Mouse (Mus musculus): ENCODE measurements around the gene Spp2. TPM values are rescaled to one million over a fixed set of nuclear protein-coding genes. Genes with fewer than 3 reads are reported as not detected.

The Spp2 gene
- polyA plus RNA-seq, 1 experiment from 2014 or later = 0.53 TPM

DNA sequence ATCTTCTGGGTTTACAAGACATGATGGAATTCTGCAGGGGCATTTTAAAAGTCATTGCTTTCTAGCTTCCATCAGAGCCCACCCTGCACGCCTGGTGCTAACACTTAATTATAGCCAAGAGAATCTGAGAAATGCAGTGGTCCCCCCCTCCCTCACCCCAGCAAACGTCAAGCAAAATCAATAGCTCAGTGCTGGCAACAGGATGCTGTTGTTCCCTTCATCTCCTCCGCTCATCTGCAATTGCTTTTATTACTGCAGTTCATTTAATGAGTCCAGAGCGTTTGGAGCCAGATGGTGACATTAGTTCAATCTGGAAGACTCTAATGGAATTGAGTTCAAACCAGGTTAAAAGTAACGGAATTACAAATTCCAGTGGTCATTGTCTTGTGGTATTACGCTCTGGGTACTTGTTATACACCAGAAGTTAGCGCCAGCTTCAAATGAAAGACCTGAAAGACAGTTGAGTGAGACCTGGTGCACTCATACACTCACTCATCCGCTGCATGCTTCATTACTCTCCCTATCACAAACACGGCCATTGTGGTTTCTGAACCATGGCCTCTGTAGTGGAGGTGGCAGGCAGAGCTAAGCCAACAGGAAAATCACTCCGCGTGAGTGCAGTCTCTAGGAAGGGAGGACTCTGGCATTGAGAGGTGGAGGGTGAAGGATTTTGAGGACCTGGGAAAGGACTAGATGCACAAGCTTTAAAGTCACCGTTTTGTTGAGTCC is 519 bp upstream of the Spp2 start:
- no peak for ATAC-seq
- Histone ChIP-seq H3K4me1 (replicated peaks; ENCODE audit: control insufficient read depth, insufficient read depth, low read length) (no peaks in the 10 kb centered on the region; the same call in 1 of the 2 replicates), H3K4me2 (ENCODE audit: low read length) (no peak overlapping the region), H3K27ac (ENCODE audit: low read length) (no peak overlapping the region), H3K4me3 (replicated peaks; ENCODE audit: low read length) (no peak overlapping the region), H3K9me3 (ENCODE audit: control insufficient read depth, low read length) (no peaks in the 10 kb centered on the region), H3K9ac (replicated peaks; ENCODE audit: low read depth, low read length) (no peak overlapping the region), H3K27me3 (replicated peaks; ENCODE audit: control insufficient read depth, insufficient read depth, low read length) (no peaks in the 10 kb centered on the region), H3K36me3 (ENCODE audit: control insufficient read depth, insufficient read depth) (no peaks in the 10 kb centered on the region)
- 41% methylated on average over 12 of the region's 12 CpGs for WGBS

DNA sequence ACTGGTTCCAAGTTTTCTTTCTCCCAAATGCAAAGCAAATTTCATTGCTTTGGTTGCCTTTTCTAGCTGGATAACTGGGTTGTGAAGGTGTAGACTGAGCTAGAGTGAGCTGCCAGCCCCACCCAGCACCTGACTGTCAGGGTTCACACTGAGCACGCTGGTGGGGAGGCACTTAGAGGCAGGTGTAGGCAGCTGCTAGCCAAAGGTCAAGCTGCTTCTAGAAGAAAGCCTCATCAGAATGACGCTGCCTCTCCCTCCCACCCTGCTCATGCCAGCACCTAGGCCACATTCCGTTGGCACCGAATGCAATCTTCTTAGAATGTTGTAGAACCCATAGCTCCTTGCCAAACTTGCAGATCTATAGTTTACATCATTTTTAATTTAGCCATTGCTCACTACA is 1.6 kb downstream of the Spp2 start:
- H3K4me1 ChIP-seq (replicated peaks; ENCODE audit: control insufficient read depth, insufficient read depth, low read length) = peaks cover 7% of the 10 kb centered on the region
- WGBS = 94% methylated on average over 4 of the region's 4 CpGs
- H3K9ac ChIP-seq (replicated peaks; ENCODE audit: low read depth, low read length) = no peak overlapping the region
- no peak for ATAC-seq
- H3K27me3 ChIP-seq (replicated peaks; ENCODE audit: control insufficient read depth, insufficient read depth, low read length) = no peaks in the 10 kb centered on the region
- H3K4me2 ChIP-seq (ENCODE audit: low read length) = no peak overlapping the region
- no peaks in the 10 kb centered on the region for H3K9me3 ChIP-seq (ENCODE audit: control insufficient read depth, low read length)
- H3K27ac ChIP-seq (ENCODE audit: low read length) = no peak overlapping the region
- H3K4me3 ChIP-seq (replicated peaks; ENCODE audit: low read length) = no peak overlapping the region
- H3K36me3 ChIP-seq (ENCODE audit: control insufficient read depth, insufficient read depth) = no peaks in the 10 kb centered on the region

DNA sequence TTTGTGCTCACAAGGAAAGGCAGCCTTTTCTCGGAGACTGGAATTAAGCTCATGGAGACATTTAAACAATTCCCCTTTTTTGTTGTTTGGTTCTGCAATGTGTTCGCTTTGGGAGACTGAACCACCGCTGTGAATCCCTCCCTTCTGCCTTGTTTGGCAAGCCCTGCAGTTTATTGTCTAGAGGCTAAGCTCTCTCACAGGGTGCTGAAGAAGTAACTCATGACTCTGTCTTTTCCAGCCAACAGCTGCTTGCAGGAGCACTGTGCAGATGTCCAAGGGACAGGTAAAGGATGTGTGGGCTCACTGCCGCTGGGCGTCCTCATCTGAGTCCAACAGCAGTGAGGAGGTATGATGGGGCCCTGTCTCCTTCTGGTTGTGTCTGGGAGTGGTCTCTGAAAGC is 5.3 kb downstream of the Spp2 start:
- no peak overlapping the region for H3K4me3 ChIP-seq (replicated peaks; ENCODE audit: low read length)
- peaks cover 7% of the 10 kb centered on the region for H3K4me1 ChIP-seq (replicated peaks; ENCODE audit: control insufficient read depth, insufficient read depth, low read length)
- H3K4me2 ChIP-seq (ENCODE audit: low read length) = no peak overlapping the region
- H3K27me3 ChIP-seq (replicated peaks; ENCODE audit: control insufficient read depth, insufficient read depth, low read length) = no peaks in the 10 kb centered on the region
- peak; percentile 18; the same call in 1 of the 2 replicates for ATAC-seq
- H3K9me3 ChIP-seq (ENCODE audit: control insufficient read depth, low read length) = no peaks in the 10 kb centered on the region
- no peak overlapping the region for H3K9ac ChIP-seq (replicated peaks; ENCODE audit: low read depth, low read length)
- WGBS = 29% methylated on average over 5 of the region's 5 CpGs
- H3K36me3 ChIP-seq (ENCODE audit: control insufficient read depth, insufficient read depth) = no peaks in the 10 kb centered on the region
- 0 out of 2 replicates have a peak overlapping the region, but pooled peaks have one; percentile 27 for H3K27ac ChIP-seq (ENCODE audit: low read length)

DNA sequence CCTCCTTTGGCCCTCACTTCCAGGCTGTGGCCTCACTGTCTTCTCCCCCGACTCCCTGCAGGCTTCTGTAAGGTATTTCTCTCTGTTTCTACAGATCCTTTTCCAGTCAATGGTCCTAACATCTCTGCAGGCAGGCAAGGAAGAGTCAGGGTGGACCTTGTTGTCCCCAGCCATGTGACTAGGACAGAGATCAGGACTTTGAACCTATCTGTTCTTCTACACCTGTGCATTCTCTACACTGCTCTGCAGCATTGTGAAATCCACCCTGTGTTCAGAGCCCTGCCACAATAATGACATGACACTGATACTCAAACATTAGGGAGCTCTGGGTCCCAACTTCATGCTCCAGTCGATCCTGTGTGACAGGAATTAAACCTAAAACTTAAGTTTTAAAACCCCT is 12.2 kb downstream of the Spp2 start:
- no peaks in the 10 kb centered on the region for H3K36me3 ChIP-seq (ENCODE audit: control insufficient read depth, insufficient read depth)
- H3K4me2 ChIP-seq (ENCODE audit: low read length) = no peak overlapping the region
- H3K27ac ChIP-seq (ENCODE audit: low read length) = no peak overlapping the region
- no peak for ATAC-seq
- no peaks in the 10 kb centered on the region for H3K27me3 ChIP-seq (replicated peaks; ENCODE audit: control insufficient read depth, insufficient read depth, low read length)
- H3K4me1 ChIP-seq (replicated peaks; ENCODE audit: control insufficient read depth, insufficient read depth, low read length) = no peaks in the 10 kb centered on the region; the same call in 1 of the 2 replicates
- H3K4me3 ChIP-seq (replicated peaks; ENCODE audit: low read length) = no peak overlapping the region
- 70% methylated on average over 2 of the region's 2 CpGs for WGBS
- H3K9me3 ChIP-seq (ENCODE audit: control insufficient read depth, low read length) = no peaks in the 10 kb centered on the region
- H3K9ac ChIP-seq (replicated peaks; ENCODE audit: low read depth, low read length) = no peak overlapping the region

DNA sequence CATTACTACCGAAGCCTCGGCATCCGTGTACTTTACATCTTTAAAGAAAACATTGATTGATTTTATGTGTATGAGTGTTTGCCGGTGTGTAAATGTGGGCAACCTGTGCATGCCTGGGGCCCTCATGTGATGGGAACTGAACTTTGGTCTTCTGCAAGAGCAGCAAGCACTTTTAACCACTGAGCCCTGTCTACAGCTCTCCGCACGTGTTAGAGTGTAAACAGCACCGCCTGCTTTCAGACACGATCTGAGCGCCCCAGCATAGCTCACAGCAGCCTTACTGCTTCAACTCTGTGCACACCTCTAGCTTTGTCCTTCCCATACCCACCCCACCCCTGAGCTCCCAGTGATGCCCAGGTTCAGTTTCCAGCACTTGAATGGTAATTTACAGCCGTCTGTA is 15.3 kb downstream of the Spp2 start:
- ATAC-seq = 0 out of 2 replicates have a peak, but pooled peaks have one; percentile 5
- 82% methylated on average over 10 of the region's 10 CpGs for WGBS
- Histone ChIP-seq H3K36me3 (ENCODE audit: control insufficient read depth, insufficient read depth) (no peaks in the 10 kb centered on the region), H3K27me3 (replicated peaks; ENCODE audit: control insufficient read depth, insufficient read depth, low read length) (no peaks in the 10 kb centered on the region), H3K27ac (ENCODE audit: low read length) (no peak overlapping the region; the same call in 1 of the 2 replicates), H3K4me2 (ENCODE audit: low read length) (no peak overlapping the region), H3K9ac (replicated peaks; ENCODE audit: low read depth, low read length) (no peak overlapping the region), H3K9me3 (ENCODE audit: control insufficient read depth, low read length) (no peaks in the 10 kb centered on the region), H3K4me1 (replicated peaks; ENCODE audit: control insufficient read depth, insufficient read depth, low read length) (peaks cover 3% of the 10 kb centered on the region), H3K4me3 (replicated peaks; ENCODE audit: low read length) (no peak overlapping the region)

GRCm38 (mm10) chr1:88422846-88423395 is 16.2 kb downstream of the Spp2 start:
- no peak overlapping the region for H3K4me2 ChIP-seq (ENCODE audit: low read length)
- 67% methylated on average over 7 of the region's 7 CpGs for WGBS
- no peak overlapping the region for H3K4me3 ChIP-seq (replicated peaks; ENCODE audit: low read length)
- H3K4me1 ChIP-seq (replicated peaks; ENCODE audit: control insufficient read depth, insufficient read depth, low read length) = peaks cover 3% of the 10 kb centered on the region
- H3K9me3 ChIP-seq (ENCODE audit: control insufficient read depth, low read length) = no peaks in the 10 kb centered on the region
- peak overlapping the region; percentile 80 for H3K27ac ChIP-seq (ENCODE audit: low read length)
- no peak for ATAC-seq
- no peak overlapping the region for H3K9ac ChIP-seq (replicated peaks; ENCODE audit: low read depth, low read length)
- H3K36me3 ChIP-seq (ENCODE audit: control insufficient read depth, insufficient read depth) = no peaks in the 10 kb centered on the region
- H3K27me3 ChIP-seq (replicated peaks; ENCODE audit: control insufficient read depth, insufficient read depth, low read length) = no peaks in the 10 kb centered on the region

- H3K4me2 ChIP-seq (ENCODE audit: low read length) = no peak overlapping the region
- no peak overlapping the region for H3K27ac ChIP-seq (ENCODE audit: low read length)
- peaks cover 3% of the 10 kb centered on the region for H3K4me1 ChIP-seq (replicated peaks; ENCODE audit: control insufficient read depth, insufficient read depth, low read length)
- no peaks in the 10 kb centered on the region for H3K9me3 ChIP-seq (ENCODE audit: control insufficient read depth, low read length)
- ATAC-seq = peak; percentile 79
- no peak overlapping the region for H3K4me3 ChIP-seq (replicated peaks; ENCODE audit: low read length)
- WGBS = 20% methylated on average over 8 of the region's 8 CpGs
- H3K9ac ChIP-seq (replicated peaks; ENCODE audit: low read depth, low read length) = no peak overlapping the region
- no peaks in the 10 kb centered on the region for H3K36me3 ChIP-seq (ENCODE audit: control insufficient read depth, insufficient read depth)
- no peaks in the 10 kb centered on the region for H3K27me3 ChIP-seq (replicated peaks; ENCODE audit: control insufficient read depth, insufficient read depth, low read length)
Observed at GRCm38 (mm10) chr1:88424602-88425252, 18.0 kb downstream of the Spp2 start.

GRCm38 (mm10) chr1:88427987-88428741 is 21.4 kb downstream of the Spp2 start:
- Histone ChIP-seq H3K4me2 (ENCODE audit: low read length) (no peak overlapping the region), H3K9me3 (ENCODE audit: control insufficient read depth, low read length) (no peaks in the 10 kb centered on the region), H3K9ac (replicated peaks; ENCODE audit: low read depth, low read length) (no peak overlapping the region), H3K4me3 (replicated peaks; ENCODE audit: low read length) (no peak overlapping the region), H3K27ac (ENCODE audit: low read length) (no peak overlapping the region), H3K27me3 (replicated peaks; ENCODE audit: control insufficient read depth, insufficient read depth, low read length) (no peaks in the 10 kb centered on the region), H3K36me3 (ENCODE audit: control insufficient read depth, insufficient read depth) (no peaks in the 10 kb centered on the region), H3K4me1 (replicated peaks; ENCODE audit: control insufficient read depth, insufficient read depth, low read length) (peaks cover 3% of the 10 kb centered on the region)
- 83% methylated on average over 11 of the region's 11 CpGs for WGBS
- no peak for ATAC-seq

DNA sequence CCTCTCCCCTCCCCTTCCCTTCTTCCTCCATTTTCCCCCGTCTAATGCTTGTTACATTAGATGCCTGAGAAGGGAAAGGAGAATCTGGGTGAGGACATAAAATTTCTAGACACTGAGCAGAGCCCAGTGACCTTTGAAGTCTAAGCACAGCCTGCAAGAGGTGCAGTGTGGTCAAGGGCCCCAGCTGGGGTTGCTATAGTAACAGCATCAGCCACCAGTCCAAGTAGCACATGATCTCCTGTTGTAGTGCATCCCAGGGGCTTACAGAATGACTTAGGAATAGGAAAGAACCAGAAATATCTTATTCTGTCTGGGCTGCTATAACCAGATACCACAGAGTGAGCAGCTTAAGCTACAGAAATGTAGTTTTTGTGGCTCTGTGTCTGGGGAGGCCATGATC is 22.7 kb downstream of the Spp2 start:
- no peaks in the 10 kb centered on the region for H3K9me3 ChIP-seq (ENCODE audit: control insufficient read depth, low read length)
- peaks cover 3% of the 10 kb centered on the region for H3K4me1 ChIP-seq (replicated peaks; ENCODE audit: control insufficient read depth, insufficient read depth, low read length)
- ATAC-seq = no peak
- WGBS = 45% methylated on average over 1 of the region's 1 CpGs
- no peak overlapping the region for H3K27ac ChIP-seq (ENCODE audit: low read length)
- no peaks in the 10 kb centered on the region for H3K27me3 ChIP-seq (replicated peaks; ENCODE audit: control insufficient read depth, insufficient read depth, low read length)
- H3K4me3 ChIP-seq (replicated peaks; ENCODE audit: low read length) = no peak overlapping the region
- no peaks in the 10 kb centered on the region for H3K36me3 ChIP-seq (ENCODE audit: control insufficient read depth, insufficient read depth)
- no peak overlapping the region for H3K9ac ChIP-seq (replicated peaks; ENCODE audit: low read depth, low read length)
- no peak overlapping the region for H3K4me2 ChIP-seq (ENCODE audit: low read length)

Measured in forebrain, embryonic 16.5 days (tissue).